Mouse (Mus musculus): ENCODE data around the gene Cryaa.

The Cryaa gene

DNA sequence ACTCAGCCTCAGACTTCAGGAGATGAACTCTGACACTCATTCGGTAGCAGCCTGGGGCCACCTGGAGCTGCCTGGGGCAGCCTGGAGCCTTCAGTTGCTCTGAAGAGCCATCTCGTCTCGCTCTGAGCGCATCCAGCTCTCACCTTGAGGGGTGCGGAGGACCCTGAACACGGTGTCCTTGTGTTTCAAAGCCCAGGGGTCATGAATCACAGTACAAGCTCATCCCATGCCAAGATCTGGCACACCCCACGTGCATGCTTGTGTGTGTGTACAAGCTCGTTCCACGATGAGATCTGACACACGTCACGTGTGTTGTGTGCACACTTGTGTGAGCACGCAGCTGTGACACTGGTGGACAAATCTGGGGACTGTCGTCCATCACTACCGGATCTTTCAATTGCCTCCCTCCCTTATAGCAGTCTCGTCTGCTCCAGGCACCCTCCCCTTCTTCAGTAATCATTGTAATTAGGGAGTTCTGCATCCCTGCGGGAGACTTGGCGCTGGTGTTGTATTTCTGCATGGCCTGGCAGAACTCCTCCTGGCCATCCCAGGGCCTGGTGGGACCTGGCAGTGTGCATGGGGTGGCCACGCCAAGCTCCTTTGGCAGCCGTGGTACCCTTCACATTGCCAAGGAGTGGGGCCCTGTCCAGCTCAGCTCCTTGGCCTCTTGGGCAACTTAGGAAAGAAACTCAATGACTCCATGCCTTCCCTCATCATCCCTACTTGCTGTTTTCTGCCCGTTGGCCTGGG, 27.8 kb downstream of the Cryaa start:
- no peak for DNase-seq (ENCODE audit: extremely low read depth, low read depth)

DNA sequence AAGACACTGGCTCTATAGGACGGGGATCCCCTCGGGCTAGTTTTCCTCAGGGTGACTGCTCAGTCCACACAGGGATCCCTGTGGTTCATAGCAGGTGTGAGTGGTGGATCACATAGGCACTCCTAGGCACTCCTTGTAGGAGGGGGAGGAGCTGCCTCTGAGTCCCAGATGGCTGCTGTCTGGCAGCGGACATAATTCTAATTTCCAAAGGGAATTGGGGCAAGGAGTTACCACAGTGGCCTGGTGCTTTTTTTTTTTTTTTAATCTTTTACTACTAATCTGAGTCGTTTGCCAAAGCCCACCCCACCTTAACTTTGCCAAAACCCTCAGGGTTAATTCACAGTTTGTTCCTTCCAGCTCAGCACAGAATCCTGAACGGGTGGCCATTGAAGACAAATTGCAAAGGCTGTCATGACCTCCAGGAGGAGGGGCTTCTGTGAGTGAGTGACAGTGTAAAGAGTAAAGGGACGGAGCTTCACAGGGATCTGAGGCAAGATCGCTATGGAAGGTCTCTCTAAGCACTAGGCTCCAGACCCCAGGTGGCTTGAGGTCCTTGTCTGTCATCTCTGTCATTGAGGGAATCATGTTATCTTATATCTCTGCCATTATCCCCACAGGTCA, 31.6 kb downstream of the Cryaa start:
- no peak for DNase-seq (ENCODE audit: extremely low read depth, low read depth)

DNA sequence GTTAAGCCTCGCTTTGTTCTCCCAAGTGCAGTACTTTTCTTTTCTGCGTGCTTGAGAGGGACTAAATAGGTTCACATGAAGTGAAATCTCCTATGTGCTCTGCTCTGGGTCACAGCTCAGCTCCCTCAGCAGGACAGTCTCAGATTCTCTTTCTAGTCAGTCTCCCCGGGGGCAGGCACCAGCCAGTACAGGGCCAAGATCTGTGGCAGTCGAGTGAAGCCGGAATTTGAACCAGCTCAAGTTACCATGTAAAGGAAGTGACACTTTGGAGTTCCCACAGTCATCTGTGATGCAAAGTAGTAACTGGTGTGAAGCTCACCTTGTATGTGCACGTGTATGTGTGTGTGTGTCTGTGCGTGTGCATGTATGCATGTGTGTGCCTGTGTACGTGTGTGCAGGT, 32.8 kb downstream of the Cryaa start:
- DNase-seq (ENCODE audit: extremely low read depth, low read depth) = no peak

DNA sequence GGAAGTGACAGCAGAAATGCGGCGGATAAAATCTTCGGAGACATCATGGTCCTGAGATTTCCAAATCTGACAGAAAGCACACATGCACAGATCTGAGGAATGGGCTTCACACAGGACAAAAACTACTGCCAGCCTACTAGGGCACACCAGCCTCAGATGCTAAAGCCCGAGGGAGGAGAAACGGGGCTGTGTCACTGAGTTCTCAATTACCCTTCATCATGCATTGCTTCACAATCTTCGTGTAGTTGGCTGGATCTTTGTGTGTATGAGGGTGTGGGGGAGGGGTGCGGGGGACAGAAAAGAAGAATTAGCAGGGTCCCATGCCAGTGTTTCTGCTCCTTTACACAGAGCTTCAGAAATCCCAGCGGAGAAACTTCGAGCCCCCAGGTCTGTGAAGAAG, 36.1 kb downstream of the Cryaa start:
- DNase-seq (ENCODE audit: extremely low read depth, low read depth) = no peak

DNA sequence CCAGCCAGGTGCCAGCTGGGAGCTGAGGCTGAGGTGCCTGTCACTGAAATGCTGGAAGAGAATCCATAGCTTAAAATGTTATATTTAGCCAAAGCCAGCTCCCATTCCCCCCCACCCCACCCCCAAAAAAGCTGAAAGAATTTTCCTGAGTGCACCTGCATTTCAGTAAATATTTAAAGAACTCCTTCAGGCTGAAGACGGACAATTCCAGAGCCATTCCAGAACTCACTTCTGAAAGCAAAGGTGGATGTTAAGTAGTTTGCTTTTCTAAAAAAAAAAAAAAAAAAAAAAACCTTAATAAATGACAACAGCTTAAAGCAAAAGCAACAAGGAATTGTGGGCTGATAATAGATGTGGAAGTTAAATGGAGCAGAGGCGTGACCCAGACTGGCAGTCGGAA, 36.5 kb downstream of the Cryaa start:
- DNase-seq (ENCODE audit: extremely low read depth, low read depth) = no peak

DNA sequence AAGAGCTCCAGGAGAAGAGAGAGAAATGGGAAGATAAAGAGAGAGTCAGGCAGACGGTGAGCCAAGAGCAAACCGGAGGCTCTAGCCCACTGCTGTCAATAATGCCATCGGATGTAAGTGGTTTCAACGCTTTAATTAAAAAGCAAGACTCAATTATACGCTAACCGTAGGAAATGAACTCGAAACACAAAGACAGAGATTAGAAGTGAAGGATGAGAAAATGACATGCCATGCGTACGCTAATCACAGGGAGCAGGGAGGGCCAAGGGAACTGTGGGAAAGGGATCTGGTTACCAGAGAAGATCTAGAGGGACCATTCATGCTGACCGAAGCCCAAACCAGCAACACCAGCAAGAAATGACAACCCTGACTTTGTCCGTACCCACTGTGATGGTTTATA, 37.4 kb downstream of the Cryaa start:
- no peak for DNase-seq (ENCODE audit: extremely low read depth, low read depth)

DNA sequence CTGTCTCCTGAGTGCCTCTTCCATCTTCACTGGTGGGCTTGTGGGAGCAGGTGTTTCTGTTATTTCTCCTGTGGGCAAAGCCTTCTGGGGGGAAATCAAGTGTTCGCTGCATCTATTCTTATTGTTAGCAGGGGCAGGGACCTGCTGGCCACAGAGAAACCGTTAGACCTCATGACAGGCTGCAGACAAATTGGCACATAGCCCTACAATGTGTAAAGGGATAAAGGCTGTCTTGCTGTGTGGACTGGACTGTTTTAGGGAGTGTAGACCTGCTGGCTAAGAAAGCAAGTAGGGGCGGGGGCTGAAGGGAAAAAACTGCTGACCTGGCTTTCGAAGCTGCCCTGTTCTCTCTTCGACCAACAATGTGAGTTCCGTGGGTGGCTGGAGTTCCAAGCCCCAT, 44.0 kb downstream of the Cryaa start:
- no peak for DNase-seq (ENCODE audit: extremely low read depth, low read depth)

DNA sequence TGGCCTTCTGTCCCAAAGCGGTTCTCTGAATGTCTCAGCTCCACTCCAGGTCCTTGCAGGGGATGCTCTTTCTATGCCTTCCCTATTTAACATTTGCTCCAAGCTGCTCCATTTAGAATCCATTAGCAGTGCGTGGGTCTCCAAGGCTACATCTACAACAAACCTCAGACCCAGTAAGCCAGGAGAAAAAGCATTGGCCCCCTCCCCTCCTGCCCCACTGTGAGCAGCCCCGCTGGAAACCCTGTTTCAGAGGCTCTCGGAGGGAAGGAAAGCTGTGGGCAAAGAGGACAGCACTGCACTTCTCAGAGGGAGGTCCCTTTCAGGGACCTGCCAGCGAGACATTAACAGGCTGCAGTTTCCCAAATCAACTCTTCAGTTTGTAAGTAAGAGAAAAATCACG, 47.8 kb downstream of the Cryaa start:
- DNase-seq (ENCODE audit: extremely low read depth, low read depth) = no peak

DNA sequence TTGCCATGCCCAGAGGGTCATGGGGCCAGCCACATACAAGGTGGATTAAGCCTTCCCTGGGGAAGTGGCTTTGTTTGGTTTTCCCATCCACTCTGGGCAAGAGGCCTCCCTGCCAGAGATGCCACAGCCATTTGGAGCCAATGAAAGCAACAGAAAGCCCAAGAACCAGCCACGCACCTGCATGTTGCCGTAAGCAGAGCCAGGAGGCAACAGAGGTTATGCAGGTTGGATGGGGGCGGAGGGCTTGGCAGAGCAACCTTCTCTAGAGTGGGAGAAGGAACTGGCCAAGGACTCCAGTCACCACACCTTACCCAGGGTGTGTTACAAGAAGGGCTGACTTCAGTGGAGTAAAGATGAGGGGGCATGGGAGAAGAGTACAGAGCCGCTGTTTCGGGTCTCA, 48.6 kb downstream of the Cryaa start:
- DNase-seq (ENCODE audit: extremely low read depth, low read depth) = no peak

DNA sequence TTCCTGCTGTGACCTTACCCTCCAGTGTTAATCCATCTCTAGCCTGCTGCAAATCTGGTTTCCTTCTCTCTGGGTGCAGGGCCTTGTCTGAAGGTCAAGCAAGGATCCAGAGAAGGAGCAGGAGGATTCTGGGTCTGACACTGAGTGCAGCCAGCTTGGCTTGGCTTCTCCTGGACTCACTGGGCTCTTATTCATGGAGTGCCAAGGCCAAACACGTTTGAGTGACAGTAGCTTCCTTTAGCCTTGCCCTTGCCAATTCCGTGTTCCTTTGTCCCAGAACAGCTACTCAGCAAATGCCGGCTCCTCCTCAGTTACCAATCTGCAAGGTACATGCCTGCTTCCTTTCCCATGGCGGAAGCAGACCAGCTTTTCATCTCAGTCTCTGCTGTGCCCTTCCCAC, 49.6 kb downstream of the Cryaa start:
- DNase-seq (ENCODE audit: extremely low read depth, low read depth) = no peak

DNA sequence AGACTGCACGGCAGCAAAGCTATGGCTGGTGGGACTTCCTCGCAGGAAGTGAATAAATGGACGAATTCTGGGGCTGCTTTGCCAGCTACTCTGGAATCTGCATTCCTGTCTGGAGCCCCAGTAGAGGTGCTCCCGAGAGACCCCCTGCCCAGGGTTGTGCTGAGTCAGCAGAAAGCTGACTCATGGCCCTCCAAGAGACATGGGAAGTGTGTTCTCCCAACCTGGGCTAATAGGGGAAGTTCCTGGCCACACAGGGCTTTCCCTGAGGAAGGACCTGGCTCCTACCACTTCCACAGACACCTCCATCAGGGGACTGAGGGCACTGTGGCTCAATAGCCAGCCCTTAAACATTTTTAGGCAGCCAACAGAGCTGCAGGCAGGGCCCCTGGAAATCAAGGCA, 50.4 kb downstream of the Cryaa start:
- no peak for DNase-seq (ENCODE audit: extremely low read depth, low read depth)

DNA sequence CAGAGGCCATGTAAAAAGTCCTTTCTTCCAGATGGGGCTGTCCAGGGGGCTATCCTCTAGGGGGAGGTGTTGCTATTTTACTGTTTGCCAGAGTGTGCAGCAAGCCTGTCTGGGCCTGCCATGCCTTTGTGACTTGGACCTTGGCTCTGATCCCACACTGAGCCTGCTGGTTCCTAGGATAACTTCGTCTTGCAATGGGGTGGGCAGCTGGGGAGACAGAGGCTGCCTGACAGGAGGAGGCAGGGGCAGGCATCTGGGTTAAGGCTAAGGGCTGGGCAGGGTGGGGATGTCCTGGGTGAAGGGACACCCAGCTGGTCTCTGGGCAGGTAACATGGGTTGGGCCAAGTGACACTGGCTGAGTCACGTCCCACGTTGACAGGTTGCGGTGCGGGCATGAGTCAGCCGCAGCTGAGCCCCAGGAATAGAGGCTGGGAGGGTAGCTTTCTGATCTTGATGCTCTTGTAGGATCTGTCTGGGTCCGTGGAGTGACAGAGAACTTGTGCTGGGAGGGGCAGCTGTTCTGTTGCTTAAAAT, 51.4 kb downstream of the Cryaa start:
- no peak for DNase-seq (ENCODE audit: extremely low read depth, low read depth)

DNA sequence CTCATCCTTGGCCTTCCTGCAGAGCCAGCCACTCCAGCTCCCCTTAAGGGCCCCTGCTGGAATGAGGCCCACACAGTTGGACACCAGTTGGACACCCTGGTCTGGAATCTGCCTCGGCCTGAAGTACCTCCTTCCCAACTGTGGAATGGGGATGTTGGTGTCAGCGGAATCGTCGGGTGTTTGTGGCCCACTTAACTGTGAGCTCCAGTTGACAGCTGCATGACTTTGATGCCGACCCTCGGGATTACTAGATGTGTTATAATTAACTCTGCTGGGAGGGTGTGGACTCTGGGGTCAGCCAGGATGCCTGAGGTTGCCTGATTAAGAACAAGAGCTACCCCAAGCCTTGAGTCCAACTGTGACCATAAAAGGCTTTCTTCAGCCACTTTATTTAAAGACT, 53.4 kb downstream of the Cryaa start:
- DNase-seq (ENCODE audit: extremely low read depth, low read depth) = no peak
